Mouse (Mus musculus): Measurements from ENCODE around the gene Vrk1. TPM values are rescaled to one million over a fixed set of nuclear protein-coding genes. Genes with fewer than 3 reads are reported as not detected.
A peak's percentile ranks its signal among the peaks of the same experiment; 100 is the strongest.

Gene Vrk1
- total RNA-seq, 2 experiments from 2014 or later: 17.8 to 19.1 TPM

- intact Hi-C loops (cut with DNase I): no loop called here
- DNase-seq: no peak
Observed at GRCm38 (mm10) chr12:106102726-106103643, 93.0 kb downstream of the Vrk1 start.

GRCm38 (mm10) chr12:106107272-106107671 lies 97.2 kb downstream of the Vrk1 start:
- no peak for DNase-seq

GRCm38 (mm10) chr12:106115070-106115891 lies 105.3 kb downstream of the Vrk1 start:
- intact Hi-C loops (cut with DNase I): no loop called here
- peak; percentile 44 to 60 for DNase-seq

More at GRCm38 (mm10) chr12:106107272-106107671, 97.2 kb downstream of the Vrk1 start:
- intact Hi-C loops (cut with DNase I): no loop called here

- intact Hi-C loops (cut with DNase I): no loop called here
Observed at GRCm38 (mm10) chr12:106115892-106116206, 105.8 kb downstream of the Vrk1 start.

GRCm38 (mm10) chr12:106123276-106123675 lies 113.2 kb downstream of the Vrk1 start:
- no peak for DNase-seq
- intact Hi-C loops (cut with DNase I): no loop called here

More at GRCm38 (mm10) chr12:106115892-106116206, 105.8 kb downstream of the Vrk1 start:
- DNase-seq: peak; percentile 2 to 6

GRCm38 (mm10) chr12:106124581-106124980 lies 114.6 kb downstream of the Vrk1 start:
- DNase-seq: no peak
- intact Hi-C loops (cut with DNase I): no loop called here

Other genes starting within 250 kb of the Vrk1 start
- 100 to 1,000 TPM; 144 to 156 TPM for gene Papola, start 225.5 kb upstream of the Vrk1 start, total RNA-seq (2021)

Data from heart, postnatal 10 days (tissue).